Mouse (Mus musculus) neural tube, embryonic 11.5 days (tissue): ENCODE measurements around the gene Gm11168. TPM values are rescaled to one million over a fixed set of nuclear protein-coding genes. Genes with fewer than 3 reads are reported as not detected.
"Not testable (repeated sequence)": the region's sequence is repeated elsewhere in the genome, so short reads cannot be mapped to it uniquely, and the experiment has no call there.

Source experiments
- ATAC-seq: fragments of 200-750 bp; cut with Nextera tagmentation; 2 replicates; pipeline ENCODE4 v1.8.0; 2017; ENCODE audit warnings: moderate number of reproducible peaks, mild to moderate bottlenecking, moderate TSS enrichment, moderate library complexity; ENCODE audit not compliant: insufficient read depth, low FRiP score, low TSS enrichment
- DNase-seq: peaks from one replicate; pipeline ENCODE4 v3.0.0-alpha.2; 2015; ENCODE audit warnings: low spot score
- H3K27ac ChIP-seq: fragments of 300-500 bp; sonication (generic); 2 replicates; pipeline ENCODE4 v1.5.1; 2014; ENCODE audit warnings: low read depth, mild to moderate bottlenecking, low read length
- H3K27me3 ChIP-seq: fragments of 300-500 bp; sonication (generic); 2 replicates; pipeline ENCODE4 v1.6.1; 2014; ENCODE audit warnings: mild to moderate bottlenecking, low read length, mixed read lengths; ENCODE audit not compliant: control insufficient read depth, insufficient read depth
- H3K36me3 ChIP-seq: fragments of 300-500 bp; sonication (generic); 2 replicates; pipeline ENCODE4 v1.6.1; 2014; ENCODE audit warnings: mild to moderate bottlenecking, low read length, moderate library complexity, mixed read lengths; ENCODE audit not compliant: control insufficient read depth, insufficient read depth
- H3K4me1 ChIP-seq: fragments of 300-500 bp; sonication (generic); 2 replicates; pipeline ENCODE4 v1.6.1; 2014; ENCODE audit warnings: low read length, mixed read lengths; ENCODE audit not compliant: control insufficient read depth, insufficient read depth
- H3K4me2 ChIP-seq: fragments of 300-500 bp; sonication (generic); 2 replicates; pipeline ENCODE4 v1.6.1; 2014; ENCODE audit warnings: low read depth, mild to moderate bottlenecking, moderate library complexity
- H3K4me3 ChIP-seq: fragments of 300-500 bp; sonication (generic); 2 replicates; pipeline ENCODE4 v1.5.1; 2014; ENCODE audit warnings: low read depth, low read length
- H3K9ac ChIP-seq: fragments of 300-500 bp; sonication (generic); 2 replicates; pipeline ENCODE4 v1.6.1; 2014; ENCODE audit warnings: mild to moderate bottlenecking, low read length
- H3K9me3 ChIP-seq: fragments of 300-500 bp; sonication (generic); 2 replicates; pipeline ENCODE4 v1.6.1; 2016; ENCODE audit warnings: low read length; ENCODE audit not compliant: control insufficient read depth
- WGBS: fragments of 180-500 bp; shearing (Covaris S2); extraction: QIAGEN DNeasy Blood & Tissue Kit; methylation state at CpG from one replicate; pipeline ENCODE4 v1.1.7; 2014; 5-methylcytosine and 5-hydroxymethylcytosine counted together
- microRNA-seq: library from miRNA; unstranded; fragments of <30 nt; microRNA quantifications from one replicate; pipeline ENCODE4, GENCODE M21; 2016
- polyA plus RNA-seq: library from polyadenylated mRNA; unstranded; fragments of >200 nt; fragmentation: Nextera tagmentation; extraction: Ambion mirVana; gene quantifications from 2 replicates; pipeline ENCODE4 v1.2.1, GENCODE M21; 2014

Gene Gm11168
- polyA plus RNA-seq, 1 experiment from 2014 or later: not detected

GRCm38 (mm10) chr9:3030677-3031318, 27.7 kb downstream of the Gm11168 start:
- not testable (repeated sequence) for H3K9ac ChIP-seq

GRCm38 (mm10) chr9:3034299-3034698, 31.2 kb downstream of the Gm11168 start, which contains the start of gene Gm17535:
Gm17535 (plus strand) TSS chr9:3034599.
- H3K27me3 ChIP-seq, ATAC-seq, H3K4me1 ChIP-seq, H3K4me2 ChIP-seq, H3K36me3 ChIP-seq, H3K27ac ChIP-seq, H3K9me3 ChIP-seq, H3K9ac ChIP-seq, DNase-seq, H3K4me3 ChIP-seq: not testable (repeated sequence)
- no CpG with 5 or more reads among the region's 8 CpGs for WGBS

More at GRCm38 (mm10) chr9:3030677-3031318, 27.7 kb downstream of the Gm11168 start:
- DNase-seq (peak; percentile 59), ATAC-seq (0 out of 2 replicates have a peak, but pooled peaks have one; percentile 28)
- WGBS: 77% methylated on average over 2 of the region's 10 CpGs
- H3K9me3 ChIP-seq, H3K27me3 ChIP-seq, H3K4me1 ChIP-seq, H3K27ac ChIP-seq, H3K4me3 ChIP-seq, H3K36me3 ChIP-seq, H3K4me2 ChIP-seq: not testable (repeated sequence)

DNA sequence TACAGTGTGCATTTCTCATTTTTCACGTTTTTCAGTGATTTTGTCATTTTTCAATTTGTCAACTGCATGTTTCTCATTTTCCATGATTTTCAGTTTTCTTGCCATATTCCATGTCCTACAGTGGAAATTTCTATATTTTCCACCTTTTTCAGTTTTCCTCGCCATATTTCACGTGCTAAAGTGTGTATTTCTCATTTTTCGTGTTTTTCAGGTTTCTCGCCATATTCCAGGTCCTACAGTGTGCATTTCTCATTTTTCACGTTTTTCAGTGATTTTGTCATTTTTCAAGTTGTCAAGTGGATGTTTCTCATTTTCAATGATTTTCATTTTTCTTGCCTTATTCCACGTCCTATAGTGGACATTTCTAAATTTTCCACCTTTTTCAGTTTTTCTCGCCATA, 33.4 kb downstream of the Gm11168 start, which contains the start of gene Gm10715:
Gm10715 (plus strand) TSS at position 301 of the 400 bp plus-strand sequence.
- not testable (repeated sequence) for ATAC-seq, H3K27ac ChIP-seq, DNase-seq, H3K9ac ChIP-seq, H3K4me1 ChIP-seq, H3K4me2 ChIP-seq, H3K36me3 ChIP-seq, H3K9me3 ChIP-seq, H3K27me3 ChIP-seq, H3K4me3 ChIP-seq
- 83% methylated on average over 6 of the region's 8 CpGs for WGBS

- not testable (repeated sequence) for H3K36me3 ChIP-seq, H3K9ac ChIP-seq, H3K4me1 ChIP-seq, H3K27ac ChIP-seq, H3K4me3 ChIP-seq, ATAC-seq, DNase-seq, H3K4me2 ChIP-seq, H3K9me3 ChIP-seq, H3K27me3 ChIP-seq
- WGBS: 69% methylated on average over 4 of the region's 4 CpGs
These were observed 35.0 kb downstream of the Gm11168 start for GRCm38 (mm10) chr9:3038161-3038560.

Small RNA genes within 50 kb of the gene (microRNA-seq; reads per million reads assigned to microRNA genes)
- gene Mir101c: not detected

Other genes with a start within 250 kb of the Gm11168 start
- not detected in 2 replicates for gene Gm10722, start 2.4 kb upstream of the Gm11168 start, polyA plus RNA-seq
- not detected in 2 replicates for gene Gm10721, start 9.8 kb downstream of the Gm11168 start, polyA plus RNA-seq
- gene Gm10720, start 12.3 kb downstream of the Gm11168 start, polyA plus RNA-seq: not detected in 2 replicates
- not detected in 2 replicates for gene Gm10719, start 14.1 kb downstream of the Gm11168 start, polyA plus RNA-seq
- gene Gm10718, start 20.2 kb downstream of the Gm11168 start, polyA plus RNA-seq: 1.3 and 1.4 TPM in 2 replicates
- 0.38 and 0.50 TPM in 2 replicates for gene Gm10717, start 22.1 kb downstream of the Gm11168 start, polyA plus RNA-seq
- gene Gm17535, start 31.3 kb downstream of the Gm11168 start, polyA plus RNA-seq: not detected in 2 replicates
- gene Gm10715, start 33.5 kb downstream of the Gm11168 start, polyA plus RNA-seq: not detected in 2 replicates